In genomic region chr17:28123627-28124026, GRCm38 (mm10) we compare ENCODE assay signal across 18 mouse cellular contexts. TPM values are rescaled to one million over a fixed set of nuclear protein-coding genes. Genes with fewer than 3 reads are reported as not detected.
DNase-seq lines count a peak whose midpoint lies in the region; ATAC-seq and TF ChIP-seq lines count a peak whose summit lies in the region.
"Had no signal": no experiment of that assay in that cellular context is flagged by ENCODE, and none has a peak within 500 bp of the region (broad histone marks: within the 10 kb centered on the region; RNA-seq: fewer than 3 reads in every experiment).

No protein-coding gene starts in this region.

- peaks cover 12% of the 10 kb centered on the region for H3K9me3 ChIP-seq in CH12.LX (replicated peaks; ENCODE audit: low read length)
- no peaks in the 10 kb centered on the region for H3K9me3 ChIP-seq in hindbrain, embryonic 10.5 days
- H3K9me3 ChIP-seq in midbrain, embryonic 13.5 days = no peaks in the 10 kb centered on the region
- H3K9me3 ChIP-seq: G1E; intestine, embryonic 15.5 days; kidney, embryonic 15.5 days; limb, embryonic 13.5 days; liver, embryonic 15.5 days had no signal

- DNase-seq in CH12.LX (ENCODE audit: extremely low read depth) = no peak
- peak; percentile 70 for DNase-seq in embryo, embryonic 10.5 days (ENCODE audit: low spot score)
- peak; percentile 67 for DNase-seq in hindbrain, embryonic 10.5 days (ENCODE audit: low spot score)
- no peak for DNase-seq in MN1 (ENCODE audit: low spot score)
- DNase-seq in gastrocnemius, postnatal 4 days (ENCODE audit: low spot score in 2 of 2) = no peak
- DNase-seq: adrenal gland, postnatal 25 days; cerebellum, adult 9-10 months; lung, postnatal 14 days had no signal

- H3K27me3 ChIP-seq in CH12.LX (replicated peaks) = peaks cover 50% of the 10 kb centered on the region
- peaks cover 3% of the 10 kb centered on the region; the same call in 1 of the 2 replicates for H3K27me3 ChIP-seq in hindbrain, embryonic 10.5 days (ENCODE audit: insufficient read depth, poor library complexity, severe bottlenecking)
- peaks cover 9% of the 10 kb centered on the region; the same call in 1 of the 2 replicates for H3K27me3 ChIP-seq in midbrain, embryonic 13.5 days
- H3K27me3 ChIP-seq: intestine, embryonic 15.5 days; kidney, embryonic 15.5 days; limb, embryonic 13.5 days; liver, embryonic 15.5 days had no signal

- TF ChIP-seq CTCF in CH12.LX (conservative IDR thresholded peaks at IDR 0.05 in 1 of 2, IDR thresholded peaks at IDR 0.05 in 1 of 2; ENCODE audit: low read depth in 2 of 2, low read length in 2 of 2) = no peak

- no peak overlapping the region for H3K4me3 ChIP-seq in CH12.LX (replicated peaks in 1 of 3; ENCODE audit: low read depth in 2 of 3, low read length in 2 of 3, poor library complexity in 1 of 3)
- peak overlapping the region; percentile 28 for H3K4me3 ChIP-seq in hindbrain, embryonic 10.5 days
- no peak overlapping the region for H3K4me3 ChIP-seq in midbrain, embryonic 13.5 days (replicated peaks)
- H3K4me3 ChIP-seq: intestine, embryonic 15.5 days; kidney, embryonic 15.5 days; limb, embryonic 13.5 days; liver, embryonic 15.5 days had no signal

- WGBS in hindbrain, embryonic 10.5 days = 13% methylated on average over 7 of the region's 7 CpGs
- 8% methylated on average over 7 of the region's 7 CpGs for WGBS in midbrain, embryonic 13.5 days

- in situ Hi-C loops in CH12.LX (cut with MboI; ENCODE audit: low pct_ligation_motif_present, low pct_unique_long_range_greater_than_20kb, low sequenced_read_pairs) = no loop called here

- dilution Hi-C loops in CH12.LX (cut with MboI; ENCODE audit: extremely low pct_ligation_motif_present, extremely low pct_unique_long_range_greater_than_20kb, low sequenced_read_pairs) = no loop called here

- H3K4me1 ChIP-seq in CH12.LX (ENCODE audit: control insufficient read depth in 1 of 2, insufficient read depth in 2 of 2) = peaks cover 8 to 24% of the 10 kb centered on the region in 2 experiments
- H3K4me1 ChIP-seq in hindbrain, embryonic 10.5 days (replicated peaks) = peaks cover 28% of the 10 kb centered on the region
- peaks cover 20% of the 10 kb centered on the region for H3K4me1 ChIP-seq in midbrain, embryonic 13.5 days (replicated peaks)
- H3K4me1 ChIP-seq: intestine, embryonic 15.5 days; limb, embryonic 13.5 days; liver, embryonic 15.5 days had no signal

- no peak for TF ChIP-seq POLR2A in CH12.LX (IDR thresholded peaks at IDR 0.05; ENCODE audit: low read depth, low read length)

- TF ChIP-seq RAD21 in CH12.LX (IDR thresholded peaks at IDR 0.05; ENCODE audit: low read depth, low read length) = no peak

- TF ChIP-seq EP300 in CH12.LX (IDR thresholded peaks at IDR 0.05; ENCODE audit: low read length) = no peak

- 0 out of 2 replicates have a peak overlapping the region, but pooled peaks have one; percentile 18 for H3K4me2 ChIP-seq in CH12.LX (ENCODE audit: insufficient read depth, low read depth, poor library complexity, severe bottlenecking)
- H3K4me2 ChIP-seq in midbrain, embryonic 13.5 days (replicated peaks) = peak overlapping the region; percentile 27
- H3K4me2 ChIP-seq: intestine, embryonic 15.5 days; kidney, embryonic 15.5 days; limb, embryonic 13.5 days; liver, embryonic 15.5 days had no signal

- H3K27ac ChIP-seq in CH12.LX (ENCODE audit: insufficient read depth, low read depth) = no peak overlapping the region
- peak overlapping the region; percentile 88 for H3K27ac ChIP-seq in hindbrain, embryonic 10.5 days
- no peak overlapping the region for H3K27ac ChIP-seq in midbrain, embryonic 13.5 days
- H3K27ac ChIP-seq: intestine, embryonic 15.5 days; kidney, embryonic 15.5 days; limb, embryonic 13.5 days; liver, embryonic 15.5 days had no signal

- ATAC-seq in midbrain, embryonic 13.5 days = peak; percentile 67; the same call in 1 of the 2 replicates
- no peak for ATAC-seq in megakaryocyte, adult 5-6 weeks (ENCODE audit: poor library complexity, severe bottlenecking)
- ATAC-seq: forebrain, embryonic 14.5 days; intestine, embryonic 15.5 days had no signal

- H3K9ac ChIP-seq in CH12.LX (ENCODE audit: insufficient read depth, low read depth) = no peak overlapping the region
- H3K9ac ChIP-seq in midbrain, embryonic 13.5 days (replicated peaks) = 0 out of 2 replicates have a peak overlapping the region, but pooled peaks have one; percentile 2
- H3K9ac ChIP-seq: intestine, embryonic 15.5 days; kidney, embryonic 15.5 days; limb, embryonic 13.5 days; liver, embryonic 15.5 days had no signal

- H3K79me2 ChIP-seq in CH12.LX (replicated peaks; ENCODE audit: control insufficient read depth, extremely low read depth, insufficient read depth, poor library complexity, severe bottlenecking) = no peaks in the 10 kb centered on the region

- no peaks in the 10 kb centered on the region for H3K36me3 ChIP-seq in CH12.LX (replicated peaks in 1 of 2; ENCODE audit: control insufficient read depth in 1 of 2, insufficient read depth in 1 of 2, low read length in 1 of 2)
- no peaks in the 10 kb centered on the region for H3K36me3 ChIP-seq in hindbrain, embryonic 10.5 days
- no peaks in the 10 kb centered on the region for H3K36me3 ChIP-seq in midbrain, embryonic 13.5 days
- H3K36me3 ChIP-seq: G1E; intestine, embryonic 15.5 days; kidney, embryonic 15.5 days; limb, embryonic 13.5 days; liver, embryonic 15.5 days had no signal

TF ChIP-seq in CH12.LX, 34 proteins besides CTCF, POLR2A, EP300 and RAD21:
- TF ChIP-seq USF2 (conservative IDR thresholded peaks at IDR 0.05; ENCODE audit: low read depth, low read length) = no peak
- TF ChIP-seq MXI1 (IDR thresholded peaks at IDR 0.05; ENCODE audit: low read depth, low read length) = no peak
- no peak for TF ChIP-seq MAX (IDR thresholded peaks at IDR 0.05; ENCODE audit: low read length)
- TF ChIP-seq CHD1 (IDR thresholded peaks at IDR 0.05; ENCODE audit: low read depth, low read length) = no peak
- no peak for TF ChIP-seq ELF1 (IDR thresholded peaks at IDR 0.05; ENCODE audit: low read depth, low read length)
- no peak for TF ChIP-seq ZKSCAN1 (IDR thresholded peaks at IDR 0.05; ENCODE audit: borderline replicate concordance, low read depth, low read length)
- no peak for TF ChIP-seq UBTF (IDR thresholded peaks at IDR 0.05; ENCODE audit: low read depth, low read length)
- no peak for TF ChIP-seq BHLHE40 (IDR thresholded peaks at IDR 0.05; ENCODE audit: low read depth, low read length)
- no peak for TF ChIP-seq MAFK (IDR thresholded peaks at IDR 0.05; ENCODE audit: insufficient replicate concordance, low read length)
- TF ChIP-seq ETS1 (conservative IDR thresholded peaks at IDR 0.05; ENCODE audit: low read depth, low read length) = no peak
- TF ChIP-seq HCFC1 (IDR thresholded peaks at IDR 0.05; ENCODE audit: low read depth, low read length) = no peak
- TF ChIP-seq SMC3 (IDR thresholded peaks at IDR 0.05; ENCODE audit: low read depth, low read length) = no peak
- no peak for TF ChIP-seq TCF12 (IDR thresholded peaks at IDR 0.05; ENCODE audit: low read depth, low read length)
- no peak for TF ChIP-seq NRF1 (IDR thresholded peaks at IDR 0.05; ENCODE audit: low read depth, low read length)
- TF ChIP-seq RCOR1 (conservative IDR thresholded peaks at IDR 0.05; ENCODE audit: low read depth, low read length) = no peak
- no peak for TF ChIP-seq IRF4 (IDR thresholded peaks at IDR 0.05; ENCODE audit: low read depth, low read length)
- no peak for TF ChIP-seq JUND (conservative IDR thresholded peaks at IDR 0.05; ENCODE audit: low read depth, low read length)
- no peak for TF ChIP-seq USF1 (IDR thresholded peaks at IDR 0.05; ENCODE audit: low read depth, low read length)
- TF ChIP-seq PAX5 (IDR thresholded peaks at IDR 0.05; ENCODE audit: low read length) = no peak
- TF ChIP-seq ZNF384 (IDR thresholded peaks at IDR 0.05; ENCODE audit: low read depth, low read length) = no peak

RNA-seq across cellular contexts. Expression of gene Scube3, which starts 18.3 kb away (rescaled TPM):
- total RNA-seq in CH12.LX (2012; rRNA removed) = 0.08 and 0.50 TPM in 2 replicates
- not detected in 2 replicates for total RNA-seq in CH12.LX (2014; rRNA removed)
- 0.10 and 0.19 TPM in 2 replicates for polyA plus RNA-seq in CH12.LX (2012; ENCODE audit: insufficient read length, low read depth)
- polyA plus RNA-seq in hindbrain, embryonic 10.5 days (2016; fragmentation: Nextera tagmentation; extraction: Ambion mirVana) = 10.7 and 11.0 TPM in 2 replicates
- polyA plus RNA-seq in midbrain, embryonic 13.5 days (2015; fragmentation: Nextera tagmentation; extraction: Ambion mirVana) = 5.6 and 6.1 TPM in 2 replicates
- total RNA-seq in megakaryocyte, adult 5-6 weeks (2015) = not detected in 2 replicates
- total RNA-seq in megakaryocyte, adult 5-6 weeks (2017) = not detected in 2 replicates
- total RNA-seq in gastrocnemius, postnatal 4 days (2021) = 1 to 10 TPM; 1.6 to 2.4 TPM
- polyA plus RNA-seq: G1E had no signal

RNA-seq across cellular contexts. Expression of gene Tcp11, which starts 43.2 kb away (rescaled TPM):
- total RNA-seq in CH12.LX (2012; rRNA removed) = not detected in 2 replicates
- total RNA-seq in CH12.LX (2014; rRNA removed) = not detected in 2 replicates
- not detected in 2 replicates for polyA plus RNA-seq in CH12.LX (2012; ENCODE audit: insufficient read length, low read depth)
- polyA plus RNA-seq in hindbrain, embryonic 10.5 days (2016; fragmentation: Nextera tagmentation; extraction: Ambion mirVana) = 1.1 and 2.8 TPM in 2 replicates
- polyA plus RNA-seq in midbrain, embryonic 13.5 days (2015; fragmentation: Nextera tagmentation; extraction: Ambion mirVana) = 1.6 and 2.0 TPM in 2 replicates
- 0.11 and 1.1 TPM in 2 replicates for total RNA-seq in megakaryocyte, adult 5-6 weeks (2015)
- total RNA-seq in megakaryocyte, adult 5-6 weeks (2017) = 0.66 TPM in 1 of 2 replicates, not detected in the other
- total RNA-seq in gastrocnemius, postnatal 4 days (2021) = under 1 TPM; 0.70 to 0.93 TPM
- total RNA-seq: adrenal gland, postnatal 25 days; G1E; gastrocnemius, adult 8-10 months; heart, postnatal 25 days had no signal
- polyA plus RNA-seq: G1E had no signal

RNA-seq across cellular contexts. Expression of gene Zfp523, which starts 53.3 kb away (rescaled TPM):
- total RNA-seq in CH12.LX (2012; rRNA removed) = 7.6 and 14.7 TPM in 2 replicates
- total RNA-seq in CH12.LX (2014; rRNA removed) = 2.5 and 3.7 TPM in 2 replicates
- polyA plus RNA-seq in CH12.LX (2012; ENCODE audit: insufficient read length, low read depth) = 10.1 and 12.5 TPM in 2 replicates
- 36.1 and 39.8 TPM in 2 replicates for polyA plus RNA-seq in hindbrain, embryonic 10.5 days (2016; fragmentation: Nextera tagmentation; extraction: Ambion mirVana)
- 44.2 and 45.6 TPM in 2 replicates for polyA plus RNA-seq in midbrain, embryonic 13.5 days (2015; fragmentation: Nextera tagmentation; extraction: Ambion mirVana)
- total RNA-seq in megakaryocyte, adult 5-6 weeks (2015) = 4.2 and 6.4 TPM in 2 replicates
- total RNA-seq in megakaryocyte, adult 5-6 weeks (2017) = 7.1 and 8.1 TPM in 2 replicates
- 10 to 100 TPM; 31.7 to 38.2 TPM for total RNA-seq in gastrocnemius, postnatal 4 days (2021)

Comparison
In these comparisons a context has a peak if more than half of its experiments do, and no peak if none do; other contexts are left out.
1. DNase-seq: peak in embryo, embryonic 10.5 days (single experiment) and hindbrain, embryonic 10.5 days (single experiment); none in CH12.LX (single experiment), MN1 (single experiment) and gastrocnemius, postnatal 4 days (0 of 2).